ENCODE assay signal across 14 mouse cellular contexts in genomic region chr11:67414346-67414940, GRCm38 (mm10). TPM values are rescaled to one million over a fixed set of nuclear protein-coding genes. Genes with fewer than 3 reads are reported as not detected.
DNase-seq lines count a peak whose midpoint lies in the region; ATAC-seq and TF ChIP-seq lines count a peak whose summit lies in the region.
"Had no signal": no experiment of that assay in that cellular context is flagged by ENCODE, and none has a peak within 500 bp of the region (broad histone marks: within the 10 kb centered on the region; RNA-seq: fewer than 3 reads in every experiment).

No protein-coding gene starts in this region.

- no peak overlapping the region for H3K9ac ChIP-seq in intestine, postnatal 0 days (ENCODE audit: low read depth, low read length)
- H3K9ac ChIP-seq: hindbrain, embryonic 12.5 days; neural tube, embryonic 12.5 days had no signal

- no peaks in the 10 kb centered on the region for H3K9me3 ChIP-seq in intestine, postnatal 0 days (ENCODE audit: control insufficient read depth)
- H3K9me3 ChIP-seq: forebrain, embryonic 10.5 days; hindbrain, embryonic 12.5 days; neural tube, embryonic 12.5 days had no signal

- no peak for TF ChIP-seq CTCF in intestine, postnatal 0 days (IDR thresholded peaks at IDR 0.05; ENCODE audit: low read depth)

- WGBS in intestine, postnatal 0 days, result 71% methylated on average over 6 of the region's 6 CpGs

- peak; percentile 20 for DNase-seq in cerebellum, adult 11-12 months
- DNase-seq in cerebellum, adult 9-10 months, result no peak
- peak; percentile 25 to 30 for DNase-seq in left cerebral cortex, adult 18-20 months (ENCODE audit: low spot score in 2 of 2)
- DNase-seq in left cerebral cortex, adult 11 months (ENCODE audit: low spot score), result no peak
- peak; percentile 32 for DNase-seq in kidney, adult 9 months
- peak; percentile 55 to 69 for DNase-seq in right cerebral cortex, postnatal 10 days (ENCODE audit: low spot score in 2 of 2)
- DNase-seq in embryo, embryonic 11 days, result no peak
- DNase-seq: liver; thymus, postnatal 25 days had no signal

- H3K27ac ChIP-seq in intestine, postnatal 0 days (ENCODE audit: low read depth, low read length), result no peak overlapping the region
- H3K27ac ChIP-seq: forebrain, embryonic 10.5 days; hindbrain, embryonic 12.5 days; neural tube, embryonic 12.5 days had no signal

- H3K36me3 ChIP-seq in intestine, postnatal 0 days (ENCODE audit: control insufficient read depth, insufficient read depth), result no peaks in the 10 kb centered on the region
- H3K36me3 ChIP-seq: forebrain, embryonic 10.5 days; hindbrain, embryonic 12.5 days; neural tube, embryonic 12.5 days had no signal

- no peaks in the 10 kb centered on the region for H3K27me3 ChIP-seq in intestine, postnatal 0 days (replicated peaks; ENCODE audit: control insufficient read depth, insufficient read depth, low read length)
- H3K27me3 ChIP-seq: hindbrain, embryonic 12.5 days; neural tube, embryonic 12.5 days had no signal

- H3K4me2 ChIP-seq in intestine, postnatal 0 days (replicated peaks; ENCODE audit: low read depth), result no peak overlapping the region; the same call in 1 of the 2 replicates
- H3K4me2 ChIP-seq: hindbrain, embryonic 12.5 days; neural tube, embryonic 12.5 days had no signal

- no peaks in the 10 kb centered on the region for H3K4me1 ChIP-seq in intestine, postnatal 0 days (replicated peaks; ENCODE audit: control insufficient read depth, insufficient read depth, low read length)
- H3K4me1 ChIP-seq: forebrain, embryonic 10.5 days; hindbrain, embryonic 12.5 days; neural tube, embryonic 12.5 days had no signal

- ATAC-seq in intestine, postnatal 0 days, result no peak

- H3K4me3 ChIP-seq in intestine, postnatal 0 days (ENCODE audit: low read depth, low read length), result no peak overlapping the region
- H3K4me3 ChIP-seq: forebrain, embryonic 10.5 days; hindbrain, embryonic 12.5 days; neural tube, embryonic 12.5 days had no signal

RNA-seq across cellular contexts. Expression of gene Gas7, which starts 40.8 kb away (rescaled TPM):
- 100 to 1,000 TPM; 523 to 544 TPM for total RNA-seq in left cerebral cortex, adult 18-20 months (2021)
- polyA plus RNA-seq in intestine, postnatal 0 days (2015; fragmentation: Nextera tagmentation; extraction: Ambion mirVana), result 5.4 and 5.7 TPM in 2 replicates
- polyA plus RNA-seq: C2C12 had no signal

Comparison
In these comparisons a context has a peak if more than half of its experiments do, and no peak if none do; other contexts are left out.
1. DNase-seq: peak in cerebellum, adult 11-12 months (single experiment), left cerebral cortex, adult 18-20 months (2 of 2), kidney, adult 9 months (single experiment) and right cerebral cortex, postnatal 10 days (2 of 2); none in cerebellum, adult 9-10 months (single experiment), left cerebral cortex, adult 11 months (single experiment) and embryo, embryonic 11 days (single experiment).